Mouse (Mus musculus) CH12.LX (cell line): ENCODE data around the gene Macf1. TPM values are rescaled to one million over a fixed set of nuclear protein-coding genes. Genes with fewer than 3 reads are reported as not detected.
A peak's percentile ranks its signal among the peaks of the same experiment; 100 is the strongest.

ENCODE experiments used
- DNase-seq: peaks from one replicate; pipeline ENCODE4 v3.0.0-alpha.2; 2013; ENCODE audit errors: extremely low read depth
- H3K27ac ChIP-seq: 2 replicates; pipeline ENCODE4 v1.5.1; 2012; ENCODE audit warnings: low read depth, mild to moderate bottlenecking, control low read depth, moderate library complexity; ENCODE audit not compliant: insufficient read depth
- H3K27me3 ChIP-seq: replicated peaks from 2 replicates; pipeline ENCODE3; 2012; ENCODE audit warnings: inconsistent platforms
- H3K36me3 ChIP-seq, 2 experiments: replicated peaks in 1 of 2; 2 replicates each; pipeline versions ENCODE3 to v1.6.1; 2012; ENCODE audit warnings: inconsistent platforms in 1 of 2, low read length in 1 of 2, mild to moderate bottlenecking in 1 of 2, mixed read lengths in 1 of 2, moderate library complexity in 1 of 2; ENCODE audit not compliant: control insufficient read depth in 1 of 2, insufficient read depth in 1 of 2
- H3K4me1 ChIP-seq, 2 experiments: 2 replicates each; pipeline ENCODE4 v1.6.1; 2012; ENCODE audit warnings: inconsistent platforms in 1 of 2, moderate library complexity in 1 of 2; ENCODE audit not compliant: insufficient read depth in 2 of 2, control insufficient read depth in 1 of 2
- H3K4me2 ChIP-seq: 2 replicates; pipeline ENCODE4 v1.6.1; 2012; ENCODE audit warnings: low read depth, mild to moderate bottlenecking, control low read depth; ENCODE audit not compliant: poor library complexity, insufficient read depth, severe bottlenecking
- H3K4me3 ChIP-seq, 3 experiments: fragments of 150-350 bp in 1 of 3; sonication (generic) in 1 of 3; replicated peaks in 1 of 3; 2 replicates each; pipeline versions ENCODE3 to v1.5.1; 2011 to 2012; ENCODE audit warnings: low read depth in 2 of 3, low read length in 2 of 3, mild to moderate bottlenecking in 2 of 3, moderate library complexity in 2 of 3, control low read depth in 1 of 3, improper control_type of control experiment in 1 of 3, inconsistent platforms in 1 of 3, mixed read lengths in 1 of 3; ENCODE audit not compliant: poor library complexity in 1 of 3
- H3K79me2 ChIP-seq: replicated peaks from 2 replicates; pipeline ENCODE4 v1.6.1; 2012; ENCODE audit warnings: mild to moderate bottlenecking, moderate library complexity; ENCODE audit not compliant: control insufficient read depth, poor library complexity, insufficient read depth, severe bottlenecking; ENCODE audit errors: extremely low read depth
- H3K9ac ChIP-seq: 2 replicates; pipeline ENCODE4 v1.6.1; 2012; ENCODE audit warnings: low read depth, mild to moderate bottlenecking, control low read depth, moderate library complexity; ENCODE audit not compliant: insufficient read depth
- H3K9me3 ChIP-seq: replicated peaks from 2 replicates; pipeline ENCODE3; 2012; ENCODE audit warnings: low read length, inconsistent platforms, mixed read lengths
- BHLHE40 ChIP-seq: IDR thresholded peaks from 2 replicates; pipeline ENCODE4 v1.6.1; 2011; ENCODE audit warnings: mild to moderate bottlenecking, low read depth, low read length, improper control_type of control experiment
- E2F4 ChIP-seq: IDR thresholded peaks from 2 replicates; pipeline ENCODE4 v1.6.1; 2011; ENCODE audit warnings: low read depth, low read length, improper control_type of control experiment; ENCODE audit not compliant: insufficient replicate concordance
- HCFC1 ChIP-seq: IDR thresholded peaks from 2 replicates; pipeline ENCODE4 v1.6.1; 2012; ENCODE audit warnings: low read depth, mild to moderate bottlenecking, inconsistent platforms, low read length, improper control_type of control experiment
- MEF2A ChIP-seq: IDR thresholded peaks from 2 replicates; pipeline ENCODE4 v1.6.1; 2014; ENCODE audit warnings: low read depth, mild to moderate bottlenecking, inconsistent platforms, low read length, improper control_type of control experiment, borderline replicate concordance
- MYC ChIP-seq: IDR thresholded peaks from 2 replicates; pipeline ENCODE4 v1.6.1; 2011; ENCODE audit warnings: low read depth, mild to moderate bottlenecking, improper control_type of control experiment, low read length
- RAD21 ChIP-seq: IDR thresholded peaks from 2 replicates; pipeline ENCODE4 v1.6.1; 2011; ENCODE audit warnings: low read depth, mild to moderate bottlenecking, low read length, improper control_type of control experiment, moderate library complexity
- UBTF ChIP-seq: IDR thresholded peaks from 2 replicates; pipeline ENCODE4 v1.6.1; 2012; ENCODE audit warnings: low read depth, mild to moderate bottlenecking, inconsistent platforms, low read length, improper control_type of control experiment, moderate library complexity
- USF2 ChIP-seq: conservative IDR thresholded peaks from 2 replicates; pipeline ENCODE4 v1.6.1; 2011; ENCODE audit warnings: low read depth, low read length, improper control_type of control experiment
- ZC3H11A ChIP-seq: IDR thresholded peaks from 2 replicates; pipeline ENCODE4 v1.6.1; 2012; ENCODE audit warnings: low read depth, mild to moderate bottlenecking, inconsistent platforms, low read length, improper control_type of control experiment
- dilution Hi-C: fragments of 300-500 bp; cut with MboI; formaldehyde crosslinking; loops from 2 replicates; pipeline ENCODE4 v1.14.3; 2020; ENCODE audit warnings: low sequenced_read_pairs; ENCODE audit not compliant: extremely low pct_unique_long_range_greater_than_20kb, extremely low pct_ligation_motif_present
- in situ Hi-C: fragments of 300-500 bp; cut with MboI; formaldehyde crosslinking; loops from 3 replicates; pipeline ENCODE4 v1.14.3; 2019; ENCODE audit warnings: low sequenced_read_pairs, low pct_ligation_motif_present, low pct_unique_long_range_greater_than_20kb, mixed read lengths
- polyA plus RNA-seq: library from polyadenylated mRNA; unstranded; fragments of >175 nt; gene quantifications from 2 replicates; pipeline ENCODE4 v1.2.1, GENCODE M21; 2012; ENCODE audit warnings: low read depth; ENCODE audit not compliant: insufficient read length
- total RNA-seq, 2 experiments: library from RNA; depleted of rRNA; stranded (reverse); fragments of 300-350 nt in 1 of 2; fragments of >200 nt in 1 of 2; gene quantifications; 2 replicates each; pipeline ENCODE4 v1.2.3; 2012 to 2014

Gene Macf1
- total and polyA plus RNA-seq, 3 experiments, result 63.3 to 93.3 (median 77.8) TPM

DNA sequence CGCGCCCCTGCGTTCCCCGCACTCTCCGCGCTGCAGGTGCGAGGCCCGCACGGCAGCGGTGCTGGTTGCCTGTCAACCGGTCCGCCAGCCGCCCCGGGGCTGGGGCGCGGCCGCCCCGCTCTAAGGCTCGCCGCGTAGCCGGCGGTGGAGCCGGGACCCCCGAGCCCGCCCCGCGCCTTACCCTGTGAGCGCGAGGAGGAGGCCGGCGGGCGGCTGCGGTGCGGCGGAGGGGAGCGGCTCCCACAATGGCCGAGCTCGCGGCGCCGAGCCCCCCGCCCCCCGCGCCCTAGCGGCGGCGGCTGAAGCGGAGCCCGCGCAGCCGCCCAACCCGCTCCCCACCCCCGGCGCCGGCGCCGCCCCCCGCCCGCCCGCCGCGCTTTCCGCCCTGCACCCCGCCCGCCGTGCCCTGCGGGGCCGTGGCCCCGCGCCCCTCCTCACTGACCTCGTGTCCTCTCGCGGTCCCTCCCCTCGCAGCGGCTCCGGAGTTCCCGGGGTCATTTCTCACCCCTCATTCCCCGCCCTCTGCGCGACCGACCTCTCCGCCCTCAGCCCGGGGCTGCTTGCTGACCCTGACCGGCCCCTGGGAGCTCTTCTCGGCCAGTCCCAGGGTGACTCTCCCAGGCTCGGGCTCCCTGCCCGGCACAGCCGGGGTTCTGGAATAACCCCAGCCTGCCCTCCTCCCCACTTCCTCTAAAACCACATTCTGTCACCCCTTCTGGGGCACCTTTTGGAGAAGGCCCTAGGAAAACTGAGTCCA is 3.0 kb upstream of the Macf1 start:
- dilution Hi-C loops, result no loop called here
- DNase-seq, result no peak
- H3K4me3 ChIP-seq, result peak overlapping the region in 2 of 3 experiments; percentile 35 to 66

GRCm38 (mm10) chr4:123686368-123687024 is 2.3 kb upstream of the Macf1 start:
- no peak overlapping the region for H3K27ac ChIP-seq
- in situ Hi-C loops (no loop called here), dilution Hi-C loops (no loop called here)
- H3K79me2 ChIP-seq, result no peaks in the 10 kb centered on the region
- no peak for DNase-seq
- TF ChIP-seq BHLHE40 (no peak), RAD21 (no peak), ZC3H11A (no peak), MYC (no peak), USF2 (no peak)
- TF ChIP-seq, all 38 proteins: peak for 0
- H3K36me3 ChIP-seq, result no peaks in the 10 kb centered on the region
- peak overlapping the region in 2 of 3 experiments; percentile 35 to 66 for H3K4me3 ChIP-seq
- H3K4me2 ChIP-seq, result peak overlapping the region; percentile 98
- H3K4me1 ChIP-seq, result peaks cover 4 to 6% of the 10 kb centered on the region in 2 experiments; a peak in 3 of 4 replicates
- peak overlapping the region; percentile 14; the same call in 1 of the 2 replicates for H3K9ac ChIP-seq
- peaks cover 62% of the 10 kb centered on the region for H3K27me3 ChIP-seq
- H3K9me3 ChIP-seq, result peaks cover 5% of the 10 kb centered on the region

More for the DNA sequence above, 3.0 kb upstream of the Macf1 start:
- Histone ChIP-seq H3K27me3 (peaks cover 59% of the 10 kb centered on the region), H3K36me3 (no peaks in the 10 kb centered on the region), H3K4me2 (peak overlapping the region; percentile 98), H3K27ac (no peak overlapping the region), H3K9ac (peak overlapping the region; percentile 18; the same call in 1 of the 2 replicates), H3K9me3 (peaks cover 5% of the 10 kb centered on the region), H3K79me2 (no peaks in the 10 kb centered on the region), H3K4me1 (peaks cover 4 to 6% of the 10 kb centered on the region in 2 experiments; a peak in 3 of 4 replicates)
- TF ChIP-seq E2F4, result no peak
- TF ChIP-seq UBTF, result 0 out of 2 replicates have a peak, but pooled peaks have one; percentile 30
- TF ChIP-seq MEF2A, result no peak
- no peak for TF ChIP-seq HCFC1
- in situ Hi-C loops, result no loop called here
